Mouse (Mus musculus) myocyte (in vitro differentiated cells): ENCODE measurements at regions not wholly inside any gene's neighbourhood (a gene's known extent, or its start where the extent isn't known, plus 50 kb on each side); places are given as distances from the start of the nearest gene placed in this dataset.

Experiments
- H3K27me3 ChIP-seq: one replicate; pipeline ENCODE4 v1.6.1; 2011; ENCODE audit not compliant: control insufficient read depth, insufficient read depth, insufficient read length
- H3K36me3 ChIP-seq: one replicate; pipeline ENCODE4 v1.6.1; 2011; ENCODE audit not compliant: control insufficient read depth, insufficient read depth
- H3K4me2 ChIP-seq: one replicate; pipeline ENCODE4 v1.6.1; 2011; ENCODE audit warnings: low read depth, control low read depth
- H3K4me3 ChIP-seq: one replicate; pipeline ENCODE4 v1.5.1; 2011; ENCODE audit warnings: mild to moderate bottlenecking, control low read depth, moderate library complexity
- H3K79me2 ChIP-seq: one replicate; pipeline ENCODE4 v1.6.1; 2011; ENCODE audit not compliant: control insufficient read depth, insufficient read depth
- H3ac ChIP-seq: one replicate; pipeline ENCODE4 v1.6.1; 2011; ENCODE audit not compliant: control insufficient read depth, insufficient read length
- CEBPB ChIP-seq: IDR thresholded peaks from 2 replicates; pipeline ENCODE4 v1.6.1; 2011; ENCODE audit warnings: mild to moderate bottlenecking, moderate library complexity; ENCODE audit not compliant: poor library complexity, insufficient read depth, severe bottlenecking
- E2F4 ChIP-seq: IDR thresholded peaks from one replicate; pipeline ENCODE4 v1.6.1; 2011; ENCODE audit warnings: mild to moderate bottlenecking, control low read depth, moderate library complexity; ENCODE audit not compliant: insufficient read depth
- MAX ChIP-seq: IDR thresholded peaks from one replicate; pipeline ENCODE4 v1.6.1; 2011; ENCODE audit warnings: low read depth, mild to moderate bottlenecking, control low read depth
- MYOD1 ChIP-seq, 3 experiments: IDR thresholded peaks; one replicate each; pipeline ENCODE4 v1.6.1; 2011; ENCODE audit warnings: control low read depth in 2 of 3, low read depth in 2 of 3, mild to moderate bottlenecking in 2 of 3, moderate library complexity in 1 of 3; ENCODE audit not compliant: insufficient read length in 2 of 3, control insufficient read depth in 1 of 3
- MYOG ChIP-seq, 3 experiments: IDR thresholded peaks; one replicate each; pipeline ENCODE4 v1.6.1; 2011; ENCODE audit warnings: control low read depth in 2 of 3, low read depth in 2 of 3, mild to moderate bottlenecking in 2 of 3; ENCODE audit not compliant: insufficient read length in 2 of 3, control insufficient read depth in 1 of 3, insufficient read depth in 1 of 3
- POLR2A ChIP-seq: IDR thresholded peaks from one replicate; pipeline ENCODE4 v1.6.1; 2011; ENCODE audit warnings: low read depth, mild to moderate bottlenecking, control low read depth, moderate library complexity; ENCODE audit not compliant: insufficient read length
- POLR2AphosphoS2 ChIP-seq: IDR thresholded peaks from one replicate; pipeline ENCODE4 v1.6.1; 2011; ENCODE audit warnings: low read depth, control low read depth; ENCODE audit not compliant: insufficient read length
- REST ChIP-seq: IDR thresholded peaks from one replicate; pipeline ENCODE4 v1.6.1; 2011; ENCODE audit warnings: mild to moderate bottlenecking, control low read depth, moderate library complexity; ENCODE audit not compliant: insufficient read depth, insufficient read length
- SRF ChIP-seq: IDR thresholded peaks from one replicate; pipeline ENCODE4 v1.6.1; 2011; ENCODE audit warnings: low read depth; ENCODE audit not compliant: control insufficient read depth, insufficient read length
- TCF12 ChIP-seq: IDR thresholded peaks from one replicate; pipeline ENCODE4 v1.6.1; 2011; ENCODE audit warnings: mild to moderate bottlenecking, control low read depth; ENCODE audit not compliant: poor library complexity, insufficient read depth, severe bottlenecking
- TCF3 ChIP-seq: IDR thresholded peaks from one replicate; pipeline ENCODE4 v1.6.1; 2011; ENCODE audit warnings: low read depth, control low read depth; ENCODE audit not compliant: insufficient read length
- USF1 ChIP-seq: IDR thresholded peaks from one replicate; pipeline ENCODE4 v1.6.1; 2011; ENCODE audit warnings: low read depth, mild to moderate bottlenecking, control low read depth, moderate library complexity

DNA sequence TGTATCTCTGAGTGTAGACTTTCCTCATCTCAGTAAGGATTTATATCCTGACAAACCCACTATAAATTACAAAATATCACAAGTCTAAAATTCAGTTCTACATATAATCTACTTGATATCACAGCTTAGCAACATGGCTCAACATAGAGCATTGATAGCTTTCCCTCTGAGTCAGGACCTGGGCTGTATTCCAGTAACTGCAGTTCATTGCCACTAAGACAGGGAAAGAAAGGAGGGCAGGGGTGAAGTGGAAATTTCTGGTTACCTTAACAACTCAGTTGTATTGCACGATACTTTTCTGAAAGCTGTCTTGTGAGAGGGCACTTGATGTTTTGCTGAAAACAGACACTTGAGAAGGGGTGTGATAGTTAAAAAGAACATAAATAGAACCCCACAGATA lies 635.0 kb downstream of the Utrn start:
- TF ChIP-seq MYOD1 (IDR thresholded peaks at IDR 0.05; ENCODE audit: control insufficient read depth in 1 of 3, insufficient read length in 2 of 3, low read depth in 2 of 3): no peak
- TF ChIP-seq E2F4: no peak
- no peak for TF ChIP-seq TCF3
- TF ChIP-seq SRF: no peak
- TF ChIP-seq TCF12: no peak
- TF ChIP-seq USF1: no peak
- TF ChIP-seq POLR2AphosphoS2: no peak
- no peak for TF ChIP-seq MYOG (IDR thresholded peaks at IDR 0.05; ENCODE audit: control insufficient read depth in 1 of 3, insufficient read depth in 1 of 3, insufficient read length in 2 of 3, low read depth in 2 of 3)
- H3K4me3 ChIP-seq: no peak overlapping the region
- no peaks in the 10 kb centered on the region for H3K27me3 ChIP-seq
- H3K36me3 ChIP-seq: no peaks in the 10 kb centered on the region
- no peaks in the 10 kb centered on the region for H3K79me2 ChIP-seq
- no peak overlapping the region for H3ac ChIP-seq
- H3K4me2 ChIP-seq: no peak overlapping the region

DNA sequence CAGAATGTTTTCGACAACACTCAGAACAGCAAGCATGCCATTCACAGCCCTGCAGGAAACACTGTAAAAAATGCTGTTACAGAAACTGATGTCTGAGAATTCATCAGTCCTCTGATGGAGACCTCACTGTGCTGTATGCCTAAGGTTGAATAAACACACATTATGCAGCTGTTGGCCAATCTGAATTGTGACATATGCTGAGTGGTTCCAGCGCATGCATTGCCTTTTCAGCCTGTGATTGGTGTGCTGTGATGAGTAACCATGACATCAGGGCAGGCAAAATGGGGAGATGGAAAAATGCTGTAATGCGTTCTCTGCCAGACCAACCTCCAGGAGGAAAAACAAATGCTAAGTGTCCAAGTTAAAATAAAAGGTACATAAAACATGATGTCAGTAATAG lies 620.3 kb downstream of the Utrn start:
- TF ChIP-seq USF1 (no peak), CEBPB (0 out of 2 replicates have a peak, but pooled peaks have one; percentile 28), MAX (no peak)
- Histone ChIP-seq H3ac (no peak overlapping the region), H3K27me3 (no peaks in the 10 kb centered on the region), H3K4me2 (no peak overlapping the region), H3K36me3 (no peaks in the 10 kb centered on the region), H3K79me2 (no peaks in the 10 kb centered on the region), H3K4me3 (no peak overlapping the region)

DNA sequence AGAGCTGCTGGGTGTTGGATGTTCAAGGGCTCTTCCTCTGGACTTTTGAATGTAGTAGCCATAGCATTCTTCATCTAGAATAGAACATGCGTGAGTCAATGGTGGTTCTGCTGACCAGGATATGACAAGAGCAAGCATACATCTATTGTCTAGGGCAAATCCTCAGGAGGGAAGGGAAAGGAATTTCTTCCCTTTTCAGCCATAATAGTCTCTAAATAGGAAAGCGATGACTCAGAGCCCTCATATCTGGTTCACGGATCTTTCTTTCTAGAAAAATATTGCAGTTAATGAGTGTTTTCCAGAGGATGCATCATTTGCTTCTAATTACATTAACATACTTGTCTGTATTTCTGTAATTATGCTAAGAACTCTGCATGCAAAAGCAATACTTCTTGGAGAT lies 615.9 kb downstream of the Utrn start:
- Histone ChIP-seq H3K4me2 (no peak overlapping the region), H3K4me3 (no peak overlapping the region), H3K27me3 (no peaks in the 10 kb centered on the region), H3K36me3 (no peaks in the 10 kb centered on the region), H3ac (no peak overlapping the region), H3K79me2 (no peaks in the 10 kb centered on the region)
- no peak for TF ChIP-seq MYOG (IDR thresholded peaks at IDR 0.05; ENCODE audit: control insufficient read depth in 1 of 3, insufficient read depth in 1 of 3, insufficient read length in 2 of 3, low read depth in 2 of 3)
- no peak for TF ChIP-seq MAX
- no peak for TF ChIP-seq TCF3
- no peak for TF ChIP-seq POLR2AphosphoS2
- no peak for TF ChIP-seq SRF
- no peak for TF ChIP-seq CEBPB
- TF ChIP-seq TCF12: no peak
- TF ChIP-seq E2F4: no peak
- no peak for TF ChIP-seq MYOD1 (IDR thresholded peaks at IDR 0.05; ENCODE audit: control insufficient read depth in 1 of 3, insufficient read length in 2 of 3, low read depth in 2 of 3)
- TF ChIP-seq REST: no peak
- no peak for TF ChIP-seq POLR2A
- TF ChIP-seq USF1: no peak

DNA sequence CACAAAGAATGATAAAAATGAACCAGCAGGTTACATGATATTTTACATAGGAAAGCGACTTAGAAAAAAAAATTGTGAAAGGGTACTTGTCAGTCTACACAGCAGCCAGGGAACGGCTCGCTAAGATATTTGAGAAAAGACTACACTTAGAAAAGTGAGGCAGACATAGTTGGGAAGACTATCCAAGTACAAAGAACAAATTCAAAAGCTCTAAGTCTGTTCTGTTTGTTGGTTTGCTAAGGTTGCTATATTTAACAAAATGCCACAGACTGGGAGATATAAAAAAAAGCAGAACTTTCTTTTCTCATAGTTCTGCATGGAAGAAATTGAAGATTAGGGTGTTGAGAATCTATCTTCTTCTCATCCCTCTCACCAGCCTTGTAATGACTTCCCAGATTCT lies 583.5 kb downstream of the Utrn start:
- Histone ChIP-seq H3K27me3 (no peaks in the 10 kb centered on the region), H3K4me2 (no peak overlapping the region), H3ac (no peak overlapping the region), H3K4me3 (no peak overlapping the region), H3K79me2 (no peaks in the 10 kb centered on the region), H3K36me3 (no peaks in the 10 kb centered on the region)
- TF ChIP-seq POLR2AphosphoS2 (no peak), POLR2A (no peak), REST (no peak), MYOD1 (IDR thresholded peaks at IDR 0.05; ENCODE audit: control insufficient read depth in 1 of 3, insufficient read length in 2 of 3, low read depth in 2 of 3) (no peak), USF1 (no peak), TCF12 (no peak), SRF (no peak), CEBPB (no peak), MAX (no peak), MYOG (IDR thresholded peaks at IDR 0.05; ENCODE audit: control insufficient read depth in 1 of 3, insufficient read depth in 1 of 3, insufficient read length in 2 of 3, low read depth in 2 of 3) (no peak), TCF3 (no peak)

DNA sequence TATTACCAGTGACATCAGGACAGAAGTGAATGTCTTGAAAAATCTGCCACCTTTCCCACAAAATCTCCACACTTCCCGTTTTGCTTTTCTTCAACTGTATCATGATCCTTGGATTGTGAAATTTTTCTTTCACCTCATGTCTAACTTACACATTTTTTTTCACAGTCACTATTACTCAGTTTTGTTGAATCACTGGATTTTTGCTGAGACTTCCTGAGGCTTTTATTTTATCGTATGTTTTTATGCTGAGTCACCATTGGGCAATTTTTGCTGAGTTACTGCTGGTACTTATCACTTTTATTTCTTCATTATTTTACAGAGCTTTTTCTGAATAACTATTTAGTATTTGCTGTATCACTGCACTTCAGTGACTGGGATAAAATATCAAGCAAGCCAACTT lies 570.3 kb downstream of the Utrn start:
- H3K4me2 ChIP-seq: peak overlapping the region; percentile 20
- H3K79me2 ChIP-seq: no peaks in the 10 kb centered on the region
- no peak overlapping the region for H3ac ChIP-seq
- H3K4me3 ChIP-seq: no peak overlapping the region
- TF ChIP-seq CEBPB (peak; percentile 63; the same call in 1 of the 2 replicates), MYOD1 (IDR thresholded peaks at IDR 0.05; ENCODE audit: control insufficient read depth in 1 of 3, insufficient read length in 2 of 3, low read depth in 2 of 3) (no peak), TCF3 (no peak), E2F4 (no peak), USF1 (no peak), MYOG (IDR thresholded peaks at IDR 0.05; ENCODE audit: control insufficient read depth in 1 of 3, insufficient read depth in 1 of 3, insufficient read length in 2 of 3, low read depth in 2 of 3) (no peak)
- no peaks in the 10 kb centered on the region for H3K36me3 ChIP-seq
- H3K27me3 ChIP-seq: no peaks in the 10 kb centered on the region
